Mouse (Mus musculus): ENCODE data around the gene Olfr1357. TPM values are rescaled to one million over a fixed set of nuclear protein-coding genes. Genes with fewer than 3 reads are reported as not detected.

Gene Olfr1357
- polyA plus RNA-seq, 1 experiment, result not detected

DNA sequence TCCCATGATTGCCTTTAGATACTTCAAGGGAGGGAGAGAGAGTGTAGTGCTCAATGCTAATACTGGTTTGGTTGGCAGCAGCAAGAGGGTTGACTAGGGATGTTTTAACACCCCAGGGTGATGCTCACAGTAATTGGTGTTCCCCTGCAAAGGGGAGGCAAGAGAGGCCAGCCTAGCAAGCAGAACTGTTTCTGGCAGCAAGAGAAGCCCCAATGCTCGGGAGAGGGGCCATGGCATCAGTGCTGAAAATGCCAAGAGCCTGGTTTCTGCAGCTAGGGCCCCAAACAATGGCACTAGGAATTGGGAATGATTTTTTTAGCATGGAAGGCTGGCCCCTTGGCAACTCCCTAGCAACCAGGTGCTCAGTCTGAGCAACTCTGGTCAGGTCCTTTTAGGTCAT lies 32.9 kb downstream of the Olfr1357 start:
- WGBS, result 91% methylated on average over 1 of the region's 1 CpGs
- peaks cover 11% of the 10 kb centered on the region for H3K36me3 ChIP-seq (ENCODE audit: control insufficient read depth, insufficient read depth, low read length)

GRCm38 (mm10) chr10:78583939-78584338 lies 33.9 kb downstream of the Olfr1357 start:
- WGBS, result 87% methylated on average over 3 of the region's 3 CpGs
- DNase-seq (ENCODE audit: low read depth in 1 of 2, low spot score in 2 of 2), result no peak
- H3K4me1 ChIP-seq (ENCODE audit: control insufficient read depth, insufficient read depth, insufficient read length), result no peaks in the 10 kb centered on the region
- H3K27me3 ChIP-seq (ENCODE audit: control insufficient read depth, insufficient read depth, low read length), result no peaks in the 10 kb centered on the region
- TF ChIP-seq CTCF (IDR thresholded peaks at IDR 0.05; ENCODE audit: extremely low read depth, insufficient read depth, insufficient read length, insufficient replicate concordance), result no peak
- TF ChIP-seq POLR2A (IDR thresholded peaks at IDR 0.05; ENCODE audit: low read depth, low read length), result no peak
- H3K36me3 ChIP-seq (ENCODE audit: control insufficient read depth, insufficient read depth, low read length), result peaks cover 18% of the 10 kb centered on the region
- no peak overlapping the region for H3K4me3 ChIP-seq (ENCODE audit: extremely low read depth, insufficient read depth, insufficient read length)
- H3K27ac ChIP-seq (ENCODE audit: insufficient read depth, low read length), result no peak overlapping the region

More for the DNA sequence above, 32.9 kb downstream of the Olfr1357 start:
- TF ChIP-seq CTCF (IDR thresholded peaks at IDR 0.05; ENCODE audit: extremely low read depth, insufficient read depth, insufficient read length, insufficient replicate concordance), result no peak
- H3K4me1 ChIP-seq (ENCODE audit: control insufficient read depth, insufficient read depth, insufficient read length), result no peaks in the 10 kb centered on the region
- H3K27me3 ChIP-seq (ENCODE audit: control insufficient read depth, insufficient read depth, low read length), result no peaks in the 10 kb centered on the region
- no peak for DNase-seq (ENCODE audit: low read depth in 1 of 2, low spot score in 2 of 2)
- H3K4me3 ChIP-seq (ENCODE audit: extremely low read depth, insufficient read depth, insufficient read length), result no peak overlapping the region
- H3K27ac ChIP-seq (ENCODE audit: insufficient read depth, low read length), result no peak overlapping the region

GRCm38 (mm10) chr10:78583347-78583746 lies 34.5 kb downstream of the Olfr1357 start:
- peaks cover 19% of the 10 kb centered on the region for H3K36me3 ChIP-seq (ENCODE audit: control insufficient read depth, insufficient read depth, low read length)
- 76% methylated on average over 9 of the region's 9 CpGs for WGBS
- no peak for TF ChIP-seq POLR2A (IDR thresholded peaks at IDR 0.05; ENCODE audit: low read depth, low read length)
- H3K4me3 ChIP-seq (ENCODE audit: extremely low read depth, insufficient read depth, insufficient read length), result no peak overlapping the region
- H3K27ac ChIP-seq (ENCODE audit: insufficient read depth, low read length), result no peak overlapping the region
- H3K27me3 ChIP-seq (ENCODE audit: control insufficient read depth, insufficient read depth, low read length), result no peaks in the 10 kb centered on the region
- DNase-seq (ENCODE audit: low read depth in 1 of 2, low spot score in 2 of 2), result no peak
- no peaks in the 10 kb centered on the region for H3K4me1 ChIP-seq (ENCODE audit: control insufficient read depth, insufficient read depth, insufficient read length)

DNA sequence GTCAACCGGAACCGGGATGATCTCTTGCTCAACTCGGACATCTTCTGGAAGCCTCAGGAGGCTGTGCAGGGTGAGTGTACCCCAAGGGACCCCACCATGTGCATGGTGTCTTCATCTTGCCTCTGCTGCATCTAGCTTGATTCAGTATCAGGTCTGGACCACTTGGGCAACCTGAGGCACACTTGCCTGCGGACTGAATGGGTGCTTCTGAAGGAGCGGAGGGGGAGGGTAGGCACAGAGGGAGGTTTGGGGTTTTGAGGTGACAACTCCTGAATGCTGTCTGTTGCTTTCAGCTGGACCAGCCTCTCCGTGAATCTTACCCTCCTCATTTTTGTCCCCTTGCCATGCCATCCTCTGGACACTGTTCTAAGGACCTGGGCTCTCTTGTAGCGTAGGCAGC lies 36.8 kb downstream of the Olfr1357 start:
- H3K27me3 ChIP-seq (ENCODE audit: control insufficient read depth, insufficient read depth, low read length), result no peaks in the 10 kb centered on the region
- DNase-seq (ENCODE audit: low read depth in 1 of 2, low spot score in 2 of 2), result no peak
- no peaks in the 10 kb centered on the region for H3K4me1 ChIP-seq (ENCODE audit: control insufficient read depth, insufficient read depth, insufficient read length)
- H3K36me3 ChIP-seq (ENCODE audit: control insufficient read depth, insufficient read depth, low read length), result peaks cover 24% of the 10 kb centered on the region
- TF ChIP-seq CTCF (IDR thresholded peaks at IDR 0.05; ENCODE audit: extremely low read depth, insufficient read depth, insufficient read length, insufficient replicate concordance) (no peak), POLR2A (IDR thresholded peaks at IDR 0.05; ENCODE audit: low read depth, low read length) (no peak)
- no peak overlapping the region for H3K4me3 ChIP-seq (ENCODE audit: extremely low read depth, insufficient read depth, insufficient read length)
- 93% methylated on average over 7 of the region's 7 CpGs for WGBS
- H3K27ac ChIP-seq (ENCODE audit: insufficient read depth, low read length), result no peak overlapping the region

GRCm38 (mm10) chr10:78578204-78578603 lies 39.7 kb downstream of the Olfr1357 start:
- Histone ChIP-seq H3K27me3 (ENCODE audit: control insufficient read depth, insufficient read depth, low read length) (no peaks in the 10 kb centered on the region), H3K36me3 (ENCODE audit: control insufficient read depth, insufficient read depth, low read length) (peaks cover 18% of the 10 kb centered on the region), H3K27ac (ENCODE audit: insufficient read depth, low read length) (no peak overlapping the region), H3K4me3 (ENCODE audit: extremely low read depth, insufficient read depth, insufficient read length) (no peak overlapping the region), H3K4me1 (ENCODE audit: control insufficient read depth, insufficient read depth, insufficient read length) (peaks cover 3% of the 10 kb centered on the region; the same call in 1 of the 2 replicates)
- 69% methylated on average over 3 of the region's 3 CpGs for WGBS
- TF ChIP-seq CTCF (IDR thresholded peaks at IDR 0.05; ENCODE audit: extremely low read depth, insufficient read depth, insufficient read length, insufficient replicate concordance), result no peak
- no peak for TF ChIP-seq POLR2A (IDR thresholded peaks at IDR 0.05; ENCODE audit: low read depth, low read length)
- no peak for DNase-seq (ENCODE audit: low read depth in 1 of 2, low spot score in 2 of 2)

GRCm38 (mm10) chr10:78576435-78577184 lies 41.3 kb downstream of the Olfr1357 start:
- H3K4me3 ChIP-seq (ENCODE audit: extremely low read depth, insufficient read depth, insufficient read length), result no peak overlapping the region
- no peak for DNase-seq (ENCODE audit: low read depth in 1 of 2, low spot score in 2 of 2)
- H3K36me3 ChIP-seq (ENCODE audit: control insufficient read depth, insufficient read depth, low read length), result peaks cover 18% of the 10 kb centered on the region
- peaks cover 3% of the 10 kb centered on the region; the same call in 1 of the 2 replicates for H3K4me1 ChIP-seq (ENCODE audit: control insufficient read depth, insufficient read depth, insufficient read length)
- no peak overlapping the region for H3K27ac ChIP-seq (ENCODE audit: insufficient read depth, low read length)
- 88% methylated on average over 16 of the region's 16 CpGs for WGBS
- no peaks in the 10 kb centered on the region for H3K27me3 ChIP-seq (ENCODE audit: control insufficient read depth, insufficient read depth, low read length)
- TF ChIP-seq POLR2A (IDR thresholded peaks at IDR 0.05; ENCODE audit: low read depth, low read length), result no peak
- TF ChIP-seq CTCF (IDR thresholded peaks at IDR 0.05; ENCODE audit: extremely low read depth, insufficient read depth, insufficient read length, insufficient replicate concordance), result no peak

- Histone ChIP-seq H3K27me3 (ENCODE audit: control insufficient read depth, insufficient read depth, low read length) (no peaks in the 10 kb centered on the region), H3K4me1 (ENCODE audit: control insufficient read depth, insufficient read depth, insufficient read length) (peaks cover 3% of the 10 kb centered on the region; the same call in 1 of the 2 replicates), H3K36me3 (ENCODE audit: control insufficient read depth, insufficient read depth, low read length) (peaks cover 14% of the 10 kb centered on the region), H3K4me3 (ENCODE audit: extremely low read depth, insufficient read depth, insufficient read length) (no peak overlapping the region), H3K27ac (ENCODE audit: insufficient read depth, low read length) (no peak overlapping the region)
- WGBS, result 70% methylated on average over 2 of the region's 2 CpGs
- DNase-seq (ENCODE audit: low read depth in 1 of 2, low spot score in 2 of 2), result no peak
- no peak for TF ChIP-seq CTCF (IDR thresholded peaks at IDR 0.05; ENCODE audit: extremely low read depth, insufficient read depth, insufficient read length, insufficient replicate concordance)
- TF ChIP-seq POLR2A (IDR thresholded peaks at IDR 0.05; ENCODE audit: low read depth, low read length), result no peak
These were observed 42.2 kb downstream of the Olfr1357 start for GRCm38 (mm10) chr10:78575690-78576089.

All from spleen, adult 2 months (tissue).